Mouse (Mus musculus) spleen, adult 2 months (tissue): ENCODE data around the gene Tspan33.

ENCODE experiments used
- CTCF ChIP-seq: fragments of 200-500 bp; IDR thresholded peaks from 2 replicates; pipeline ENCODE4 v1.5.1; 2011; ENCODE audit warnings: mild to moderate bottlenecking, inconsistent platforms; ENCODE audit not compliant: insufficient read depth, insufficient read length, insufficient replicate concordance; ENCODE audit errors: extremely low read depth
- POLR2A ChIP-seq: fragments of 200-500 bp; IDR thresholded peaks from 2 replicates; pipeline ENCODE4 v1.6.1; 2011; ENCODE audit warnings: low read depth, low read length, inconsistent platforms

GRCm38 (mm10) chr6:29659964-29660363, 34.1 kb upstream of the Tspan33 start:
- TF ChIP-seq CTCF: no peak
- TF ChIP-seq POLR2A: no peak
